Mouse (Mus musculus): ENCODE measurements around the gene Fam83d.

DNA sequence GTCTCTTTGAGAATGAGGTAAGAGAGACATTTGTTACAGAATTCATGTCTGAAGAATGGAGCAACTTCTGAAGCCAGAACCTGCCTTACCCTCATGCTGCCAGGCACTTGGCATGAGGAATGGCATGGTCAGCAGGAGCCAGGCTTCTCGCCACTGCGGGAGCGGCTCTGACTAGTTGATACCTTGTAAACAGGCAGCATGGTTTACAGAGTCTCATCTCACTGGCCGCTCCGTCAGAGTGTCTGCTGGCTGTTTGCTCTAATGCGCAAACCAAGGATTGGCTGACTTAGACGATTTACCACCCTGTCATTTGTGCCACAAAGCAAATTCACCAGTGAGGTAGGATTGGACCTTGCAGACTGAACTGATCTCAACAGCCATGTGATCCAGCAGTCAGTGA lies 13.2 kb downstream of the Fam83d start:
- no peak for TF ChIP-seq CTCF (IDR thresholded peaks at IDR 0.05; ENCODE audit: extremely low read depth, insufficient read depth, low read length)
- no peak for TF ChIP-seq POLR2A (IDR thresholded peaks at IDR 0.05; ENCODE audit: extremely low read depth, insufficient read depth, low read length)

Data from cortical plate, adult 2 months (tissue).